Mouse (Mus musculus): ENCODE measurements at regions not wholly inside any gene's neighbourhood (a gene's known extent, or its start where the extent isn't known, plus 50 kb on each side); places are given as distances from the start of the nearest gene placed in this dataset.

GRCm38 (mm10) chr7:56587283-56587682 lies 347.7 kb downstream of the Oca2 start:
- Histone ChIP-seq H3K4me2 (no peak overlapping the region), H3K9ac (no peak overlapping the region), H3K4me1 (peaks cover 7% of the 10 kb centered on the region; the same call in 1 of the 2 replicates), H3K4me3 (no peak overlapping the region), H3K27ac (no peak overlapping the region), H3K27me3 (no peaks in the 10 kb centered on the region), H3K36me3 (ENCODE audit: poor library complexity, severe bottlenecking) (no peaks in the 10 kb centered on the region), H3K9me3 (replicated peaks) (no peaks in the 10 kb centered on the region)
- no peak for ATAC-seq

GRCm38 (mm10) chr7:56590904-56591303 lies 351.3 kb downstream of the Oca2 start:
- Histone ChIP-seq H3K27ac (peak overlapping the region; percentile 41; the same call in 1 of the 2 replicates), H3K9me3 (replicated peaks) (no peaks in the 10 kb centered on the region), H3K36me3 (ENCODE audit: poor library complexity, severe bottlenecking) (no peaks in the 10 kb centered on the region), H3K9ac (no peak overlapping the region), H3K27me3 (no peaks in the 10 kb centered on the region), H3K4me1 (peaks cover 7% of the 10 kb centered on the region; the same call in 1 of the 2 replicates), H3K4me3 (no peak overlapping the region), H3K4me2 (no peak overlapping the region)
- 22% methylated on average over 4 of the region's 4 CpGs for WGBS
- ATAC-seq = peak; percentile 89

GRCm38 (mm10) chr7:56591321-56591720 lies 351.8 kb downstream of the Oca2 start:
- Histone ChIP-seq H3K27ac (peak overlapping the region; percentile 69), H3K4me2 (no peak overlapping the region), H3K9me3 (replicated peaks) (no peaks in the 10 kb centered on the region), H3K4me3 (no peak overlapping the region), H3K4me1 (peaks cover 7% of the 10 kb centered on the region; the same call in 1 of the 2 replicates), H3K27me3 (no peaks in the 10 kb centered on the region), H3K36me3 (ENCODE audit: poor library complexity, severe bottlenecking) (no peaks in the 10 kb centered on the region), H3K9ac (no peak overlapping the region)
- 40% methylated on average over 3 of the region's 3 CpGs for WGBS
- peak; percentile 42; the same call in 1 of the 2 replicates for ATAC-seq

GRCm38 (mm10) chr7:56597952-56598595 lies 358.5 kb downstream of the Oca2 start:
- H3K27ac ChIP-seq = no peak overlapping the region
- H3K4me1 ChIP-seq = no peaks in the 10 kb centered on the region
- WGBS = 53% methylated on average over 4 of the region's 4 CpGs
- no peaks in the 10 kb centered on the region for H3K27me3 ChIP-seq
- ATAC-seq = no peak
- H3K36me3 ChIP-seq (ENCODE audit: poor library complexity, severe bottlenecking) = no peaks in the 10 kb centered on the region
- H3K4me2 ChIP-seq = no peak overlapping the region
- H3K9me3 ChIP-seq (replicated peaks) = no peaks in the 10 kb centered on the region
- no peak overlapping the region for H3K4me3 ChIP-seq
- no peak overlapping the region for H3K9ac ChIP-seq
